Mouse (Mus musculus) kidney, adult 2 months (tissue): ENCODE data around the gene Tead1. TPM values are rescaled to one million over a fixed set of nuclear protein-coding genes. Genes with fewer than 3 reads are reported as not detected.

Experiments
- DNase-seq: peaks from one replicate; pipeline ENCODE4 v3.0.0; 2021
- H3K27ac ChIP-seq: fragments of 200-500 bp; 2 replicates; pipeline ENCODE4 v1.5.1; 2012; ENCODE audit warnings: low read depth, low read length, control low read depth, inconsistent platforms; ENCODE audit not compliant: insufficient read depth
- H3K27me3 ChIP-seq: fragments of 200-500 bp; replicated peaks from 2 replicates; pipeline ENCODE4 v1.6.1; 2012; ENCODE audit warnings: mild to moderate bottlenecking, moderate library complexity, low read length, inconsistent platforms; ENCODE audit not compliant: control insufficient read depth, insufficient read depth
- H3K36me3 ChIP-seq: fragments of 200-500 bp; 2 replicates; pipeline ENCODE4 v1.6.1; 2012; ENCODE audit warnings: mild to moderate bottlenecking, moderate library complexity, low read length, inconsistent platforms; ENCODE audit not compliant: control insufficient read depth, insufficient read depth
- H3K4me1 ChIP-seq: fragments of 200-500 bp; 2 replicates; pipeline ENCODE4 v1.6.1; 2011; ENCODE audit warnings: low read length; ENCODE audit not compliant: control insufficient read depth, insufficient read depth
- H3K4me3 ChIP-seq: fragments of 200-500 bp; 2 replicates; pipeline ENCODE4 v1.5.1; 2011; ENCODE audit warnings: mild to moderate bottlenecking, low read depth, low read length, control low read depth; ENCODE audit not compliant: insufficient read depth
- CTCF ChIP-seq: fragments of 200-500 bp; conservative IDR thresholded peaks from 2 replicates; pipeline ENCODE4 v1.5.1; 2011; ENCODE audit warnings: low read depth, mild to moderate bottlenecking, control low read depth, low read length, moderate library complexity, mixed read lengths; ENCODE audit not compliant: insufficient read depth, insufficient read length
- POLR2A ChIP-seq: fragments of 200-500 bp; IDR thresholded peaks from one replicate; pipeline ENCODE4 v1.6.1; 2011; ENCODE audit warnings: low read depth, low read length, control low read depth
- WGBS: fragments of 180-500 bp; shearing (Covaris S2); methylation state at CpG from one replicate; pipeline ENCODE4 v1.1.7; 2018; 5-methylcytosine and 5-hydroxymethylcytosine counted together
- polyA plus RNA-seq: library from polyadenylated mRNA; depleted of rRNA; stranded (reverse); fragments of >200 nt; gene quantifications from 2 replicates; pipeline ENCODE4 v1.2.3, GENCODE M21; 2012

The Tead1 gene
- polyA plus RNA-seq, 1 experiment = 14.7 TPM

- H3K27ac ChIP-seq = peak overlapping the region; percentile 58; the same call in 1 of the 2 replicates
- H3K4me3 ChIP-seq = no peak overlapping the region
- TF ChIP-seq POLR2A (no peak), CTCF (no peak)
- no peaks in the 10 kb centered on the region for H3K27me3 ChIP-seq
- peaks cover 10% of the 10 kb centered on the region for H3K4me1 ChIP-seq
- 46% methylated on average over 7 of the region's 7 CpGs for WGBS
- peak; percentile 63 for DNase-seq
- no peaks in the 10 kb centered on the region for H3K36me3 ChIP-seq
These were observed 173.2 kb downstream of the Tead1 start for GRCm38 (mm10) chr7:112852149-112852839.

GRCm38 (mm10) chr7:112853857-112854256 is 174.7 kb downstream of the Tead1 start:
- Histone ChIP-seq H3K27ac (no peak overlapping the region), H3K4me1 (peaks cover 10% of the 10 kb centered on the region), H3K36me3 (no peaks in the 10 kb centered on the region), H3K4me3 (no peak overlapping the region), H3K27me3 (no peaks in the 10 kb centered on the region)
- 69% methylated on average over 4 of the region's 4 CpGs for WGBS
- DNase-seq = no peak
- TF ChIP-seq POLR2A = no peak
- TF ChIP-seq CTCF = no peak

DNA sequence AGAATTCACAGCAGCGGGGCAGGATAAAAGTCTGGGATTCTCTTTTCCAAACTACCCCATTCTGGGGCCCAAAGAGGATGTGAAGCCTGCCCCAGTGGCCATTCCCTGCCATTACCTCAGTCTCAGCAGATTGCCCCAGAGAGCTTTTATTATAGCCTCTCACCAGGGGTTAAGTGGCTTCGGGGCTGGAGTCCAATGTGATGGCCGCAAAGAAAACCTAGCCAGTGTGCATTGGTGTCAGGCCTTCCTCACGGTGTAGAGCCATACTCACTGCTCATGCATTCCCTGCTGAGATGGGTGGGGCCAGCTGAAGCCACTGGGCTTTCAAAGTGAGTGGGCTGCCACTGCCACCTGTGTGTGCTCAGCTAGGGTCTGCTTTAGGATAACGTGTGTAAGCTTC is 175.4 kb downstream of the Tead1 start:
- DNase-seq = no peak
- H3K27ac ChIP-seq = no peak overlapping the region
- H3K27me3 ChIP-seq = no peaks in the 10 kb centered on the region
- H3K36me3 ChIP-seq = no peaks in the 10 kb centered on the region
- no peak for TF ChIP-seq POLR2A
- TF ChIP-seq CTCF = no peak
- peaks cover 10% of the 10 kb centered on the region for H3K4me1 ChIP-seq
- 53% methylated on average over 5 of the region's 5 CpGs for WGBS
- H3K4me3 ChIP-seq = no peak overlapping the region

DNA sequence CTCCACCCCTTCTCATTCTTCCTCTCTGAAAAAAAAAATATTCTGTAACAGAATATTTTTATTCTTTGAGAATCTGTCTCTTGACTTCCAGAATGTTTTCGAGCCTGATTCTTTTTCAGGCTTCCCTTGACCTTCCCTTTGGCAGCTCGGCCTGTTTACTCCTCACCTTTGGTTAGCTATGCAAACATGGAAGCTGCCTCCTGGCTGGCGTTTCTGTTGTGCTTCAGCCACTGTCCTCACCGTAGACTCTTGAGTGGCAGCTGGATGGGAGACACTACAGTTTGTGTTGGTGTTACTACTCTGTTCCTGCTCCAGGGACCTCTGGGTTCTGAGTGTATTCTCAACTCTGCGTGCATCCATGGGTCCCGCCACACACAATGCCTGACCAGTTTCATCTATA is 176.3 kb downstream of the Tead1 start:
- no peaks in the 10 kb centered on the region for H3K27me3 ChIP-seq
- no peak for TF ChIP-seq POLR2A
- no peak for TF ChIP-seq CTCF
- H3K4me3 ChIP-seq = no peak overlapping the region
- no peak for DNase-seq
- H3K36me3 ChIP-seq = no peaks in the 10 kb centered on the region
- H3K27ac ChIP-seq = no peak overlapping the region
- 51% methylated on average over 6 of the region's 6 CpGs for WGBS
- peaks cover 10% of the 10 kb centered on the region for H3K4me1 ChIP-seq

- no peak for TF ChIP-seq POLR2A
- TF ChIP-seq CTCF = no peak; the same call in 1 of the 2 replicates
- no peaks in the 10 kb centered on the region for H3K27me3 ChIP-seq
- peaks cover 10% of the 10 kb centered on the region for H3K4me1 ChIP-seq
- 40% methylated on average over 7 of the region's 7 CpGs for WGBS
- no peak for DNase-seq
- no peak overlapping the region for H3K4me3 ChIP-seq
- H3K36me3 ChIP-seq = no peaks in the 10 kb centered on the region
- no peak overlapping the region for H3K27ac ChIP-seq
These were observed 177.0 kb downstream of the Tead1 start for GRCm38 (mm10) chr7:112856121-112856571.

GRCm38 (mm10) chr7:112856583-112856982 is 177.5 kb downstream of the Tead1 start:
- no peaks in the 10 kb centered on the region for H3K36me3 ChIP-seq
- H3K4me3 ChIP-seq = no peak overlapping the region
- H3K4me1 ChIP-seq = peaks cover 10% of the 10 kb centered on the region
- no peak overlapping the region for H3K27ac ChIP-seq
- DNase-seq = no peak
- 89% methylated on average over 10 of the region's 10 CpGs for WGBS
- no peak for TF ChIP-seq CTCF
- no peak for TF ChIP-seq POLR2A
- no peaks in the 10 kb centered on the region for H3K27me3 ChIP-seq

DNA sequence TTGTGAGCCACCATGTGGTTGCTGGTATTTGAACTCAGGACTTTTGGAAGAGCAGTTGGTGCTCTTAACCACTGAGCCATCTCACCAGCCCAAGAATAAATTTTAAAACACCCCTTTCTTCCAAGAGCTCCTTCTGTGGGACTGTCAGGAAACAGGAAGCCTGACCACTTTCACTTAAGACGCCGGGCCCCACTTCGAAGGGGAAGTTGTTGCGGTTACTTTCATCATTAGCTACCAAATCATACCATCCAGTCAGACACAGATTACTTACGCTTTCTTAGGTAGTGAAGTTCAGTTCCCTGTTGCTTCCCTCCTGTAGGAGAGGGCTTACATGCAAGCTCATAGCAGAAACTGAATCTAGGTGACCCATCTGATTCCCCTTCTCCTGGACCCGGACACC is 180.8 kb downstream of the Tead1 start:
- Histone ChIP-seq H3K4me3 (no peak overlapping the region), H3K4me1 (peaks cover 4% of the 10 kb centered on the region; the same call in 1 of the 2 replicates), H3K27ac (no peak overlapping the region), H3K27me3 (no peaks in the 10 kb centered on the region), H3K36me3 (no peaks in the 10 kb centered on the region)
- WGBS = 81% methylated on average over 6 of the region's 6 CpGs
- no peak for TF ChIP-seq POLR2A
- no peak for TF ChIP-seq CTCF
- DNase-seq = no peak
